Mouse (Mus musculus): ENCODE measurements at regions not wholly inside any gene's neighbourhood (a gene's known extent, or its start where the extent isn't known, plus 50 kb on each side); places are given as distances from the start of the nearest gene placed in this dataset.

GRCm38 (mm10) chr1:122687080-122687479 lies 1119.3 kb upstream of the Ddx18 start:
- DNase-seq (ENCODE audit: low spot score) (no peak), ATAC-seq (ENCODE audit: low read depth) (no peak)
- H3K9me3 ChIP-seq (ENCODE audit: control insufficient read depth, low read length) = no peaks in the 10 kb centered on the region
- H3K4me1 ChIP-seq (ENCODE audit: control insufficient read depth, insufficient read depth, low read length) = no peaks in the 10 kb centered on the region
- no peaks in the 10 kb centered on the region for H3K27me3 ChIP-seq (replicated peaks; ENCODE audit: control insufficient read depth, insufficient read depth, low read length)
- H3K9ac ChIP-seq (ENCODE audit: low read depth, low read length) = no peak overlapping the region
- no peak overlapping the region for H3K4me2 ChIP-seq (ENCODE audit: low read depth, low read length)
- H3K36me3 ChIP-seq (ENCODE audit: control insufficient read depth, insufficient read depth, low read length) = no peaks in the 10 kb centered on the region
- H3K4me3 ChIP-seq (ENCODE audit: low read depth, low read length) = no peak overlapping the region
- H3K27ac ChIP-seq (replicated peaks; ENCODE audit: low read depth, low read length) = no peak overlapping the region
- WGBS = 87% methylated on average over 1 of the region's 1 CpGs

- peak; percentile 65 for DNase-seq (ENCODE audit: low spot score)
- H3K4me2 ChIP-seq (ENCODE audit: low read depth, low read length) = no peak overlapping the region
- no peak for ATAC-seq (ENCODE audit: low read depth)
- 36% methylated on average over 2 of the region's 2 CpGs for WGBS
- no peaks in the 10 kb centered on the region for H3K27me3 ChIP-seq (replicated peaks; ENCODE audit: control insufficient read depth, insufficient read depth, low read length)
- no peaks in the 10 kb centered on the region for H3K36me3 ChIP-seq (ENCODE audit: control insufficient read depth, insufficient read depth, low read length)
- H3K4me1 ChIP-seq (ENCODE audit: control insufficient read depth, insufficient read depth, low read length) = no peaks in the 10 kb centered on the region
- no peak overlapping the region for H3K27ac ChIP-seq (replicated peaks; ENCODE audit: low read depth, low read length)
- no peak overlapping the region for H3K4me3 ChIP-seq (ENCODE audit: low read depth, low read length)
- H3K9me3 ChIP-seq (ENCODE audit: control insufficient read depth, low read length) = no peaks in the 10 kb centered on the region
- no peak overlapping the region for H3K9ac ChIP-seq (ENCODE audit: low read depth, low read length)
Measured at GRCm38 (mm10) chr1:122668102-122668501, 1100.3 kb upstream of the Ddx18 start.

- 49% methylated on average over 5 of the region's 5 CpGs for WGBS
Measured at GRCm38 (mm10) chr1:122667619-122668018, 1099.8 kb upstream of the Ddx18 start.

More at GRCm38 (mm10) chr1:122667619-122668018, 1099.8 kb upstream of the Ddx18 start:
- ATAC-seq (ENCODE audit: low read depth) (no peak), DNase-seq (ENCODE audit: low spot score) (no peak)
- H3K4me1 ChIP-seq (ENCODE audit: control insufficient read depth, insufficient read depth, low read length) = no peaks in the 10 kb centered on the region
- H3K4me3 ChIP-seq (ENCODE audit: low read depth, low read length) = no peak overlapping the region
- no peaks in the 10 kb centered on the region for H3K36me3 ChIP-seq (ENCODE audit: control insufficient read depth, insufficient read depth, low read length)
- H3K4me2 ChIP-seq (ENCODE audit: low read depth, low read length) = no peak overlapping the region
- H3K27ac ChIP-seq (replicated peaks; ENCODE audit: low read depth, low read length) = no peak overlapping the region
- H3K27me3 ChIP-seq (replicated peaks; ENCODE audit: control insufficient read depth, insufficient read depth, low read length) = no peaks in the 10 kb centered on the region
- H3K9me3 ChIP-seq (ENCODE audit: control insufficient read depth, low read length) = no peaks in the 10 kb centered on the region
- H3K9ac ChIP-seq (ENCODE audit: low read depth, low read length) = no peak overlapping the region

All from embryonic facial prominence, embryonic 14.5 days (tissue).